In genomic region chr11:66304396-66304795, GRCm38 (mm10) we compare ENCODE assay signal across 22 mouse cellular contexts.
A peak's percentile ranks its signal among the peaks of the same experiment; 100 is the strongest.
DNase-seq lines count a peak whose midpoint lies in the region; ATAC-seq lines count a peak whose summit lies in the region.
"Had no signal": no experiment of that assay in that cellular context is flagged by ENCODE, and none has a peak within 500 bp of the region (broad histone marks: within the 10 kb centered on the region; RNA-seq: fewer than 3 reads in every experiment).

No protein-coding gene starts in this region.

- H3K4me2 ChIP-seq in midbrain, embryonic 14.5 days (ENCODE audit: low read length) = no peak overlapping the region
- H3K4me2 ChIP-seq: embryonic facial prominence, embryonic 15.5 days; forebrain, embryonic 15.5 days; heart, embryonic 11.5 days; heart, embryonic 15.5 days; hindbrain, embryonic 15.5 days had no signal

- no peak overlapping the region for H3K9ac ChIP-seq in midbrain, embryonic 14.5 days (replicated peaks; ENCODE audit: low read length)
- H3K9ac ChIP-seq: embryonic facial prominence, embryonic 15.5 days; forebrain, embryonic 15.5 days; heart, embryonic 15.5 days; hindbrain, embryonic 15.5 days had no signal

- no peak overlapping the region for H3K4me3 ChIP-seq in midbrain, embryonic 14.5 days (replicated peaks; ENCODE audit: low read depth, low read length)
- H3K4me3 ChIP-seq: embryonic facial prominence, embryonic 15.5 days; erythroblast, embryonic 14.5 days; forebrain, embryonic 15.5 days; heart, adult 2 months; heart, embryonic 15.5 days; hindbrain, embryonic 15.5 days had no signal

- WGBS in midbrain, embryonic 14.5 days = 32% methylated on average over 1 of the region's 1 CpGs

- no peaks in the 10 kb centered on the region for H3K27me3 ChIP-seq in midbrain, embryonic 14.5 days (ENCODE audit: control insufficient read depth, insufficient read depth, low read length)
- H3K27me3 ChIP-seq: embryonic facial prominence, embryonic 15.5 days; forebrain, embryonic 15.5 days; heart, embryonic 15.5 days; hindbrain, embryonic 15.5 days had no signal

- ATAC-seq in midbrain, embryonic 14.5 days (ENCODE audit: low FRiP score, low TSS enrichment) = peak; percentile 60; the same call in 1 of the 2 replicates
- no peak for ATAC-seq in erythroid progenitor cell, adult 5-6 weeks (replicated peaks; ENCODE audit: low FRiP score, poor library complexity, severe bottlenecking)
- ATAC-seq: forebrain, embryonic 15.5 days had no signal

- H3K9me3 ChIP-seq in midbrain, embryonic 14.5 days (ENCODE audit: control insufficient read depth, low read length) = no peaks in the 10 kb centered on the region
- H3K9me3 ChIP-seq: embryonic facial prominence, embryonic 15.5 days; forebrain, embryonic 15.5 days; heart, embryonic 15.5 days; hindbrain, embryonic 15.5 days had no signal

- H3K4me1 ChIP-seq in midbrain, embryonic 14.5 days (ENCODE audit: control insufficient read depth, insufficient read depth, low read length) = no peaks in the 10 kb centered on the region
- H3K4me1 ChIP-seq: embryonic facial prominence, embryonic 15.5 days; forebrain, embryonic 15.5 days; heart, embryonic 15.5 days; hindbrain, embryonic 15.5 days had no signal

- no peaks in the 10 kb centered on the region for H3K36me3 ChIP-seq in midbrain, embryonic 14.5 days (ENCODE audit: control insufficient read depth, insufficient read depth, low read length)
- H3K36me3 ChIP-seq: embryonic facial prominence, embryonic 15.5 days; forebrain, embryonic 15.5 days; G1E; heart, embryonic 15.5 days; hindbrain, embryonic 15.5 days had no signal

- peak; percentile 9 for DNase-seq in layer of hippocampus, adult 9-11 months
- DNase-seq in layer of hippocampus, postnatal 25 days (ENCODE audit: extremely low spot score in 1 of 2, low spot score in 1 of 2) = no peak
- DNase-seq in ES-CJ7 (ENCODE audit: low read depth, low spot score) (peak; percentile 49), R1 (ENCODE audit: low read depth, low spot score) (peak; percentile 75)
- peak; percentile 39 for DNase-seq in midbrain, embryonic 14.5 days
- DNase-seq in right cerebral cortex, postnatal 10 days (ENCODE audit: low spot score in 2 of 2) = no peak
- DNase-seq: adrenal gland, adult 2 months; adrenal gland, postnatal 25 days; cerebellum, adult 11 months; cerebellum, adult 8-10 months; cerebellum, postnatal 14 days; embryo, embryonic 11 days; heart, adult 2 months; heart, postnatal 14 days had no signal

- H3K27ac ChIP-seq in midbrain, embryonic 14.5 days (replicated peaks; ENCODE audit: low read depth, low read length) = no peak overlapping the region
- H3K27ac ChIP-seq: embryonic facial prominence, embryonic 15.5 days; forebrain, embryonic 15.5 days; heart, adult 2 months; heart, embryonic 15.5 days; hindbrain, embryonic 15.5 days had no signal

Comparison
In these comparisons a context has a peak if more than half of its experiments do, and no peak if none do; other contexts are left out.
1. DNase-seq: peak in layer of hippocampus, adult 9-11 months (single experiment), ES-CJ7 (single experiment), R1 (single experiment) and midbrain, embryonic 14.5 days (single experiment); none in layer of hippocampus, postnatal 25 days (0 of 2) and right cerebral cortex, postnatal 10 days (0 of 2).